Mouse (Mus musculus) kidney, postnatal 14 days (tissue): ENCODE results near the gene Methig1.
A peak's percentile ranks its signal among the peaks of the same experiment; 100 is the strongest.
"Not testable (repeated sequence)": the region's sequence is repeated elsewhere in the genome, so short reads cannot be mapped to it uniquely, and the experiment has no call there.

Experiments
- DNase-seq: peaks from one replicate; pipeline ENCODE4 v3.0.0; 2022; ENCODE audit warnings: mixed read lengths

Gene Methig1

GRCm38 (mm10) chr15:100341314-100341980 is 11.5 kb upstream of the Methig1 start:
- not testable (repeated sequence) for DNase-seq

GRCm38 (mm10) chr15:100345484-100345883 is 7.5 kb upstream of the Methig1 start:
- peak; percentile 35 for DNase-seq

GRCm38 (mm10) chr15:100346761-100347160 is 6.2 kb upstream of the Methig1 start:
- DNase-seq: peak; percentile 84

- peak; percentile 82 for DNase-seq
Measured at GRCm38 (mm10) chr15:100349496-100349895, 3.5 kb upstream of the Methig1 start.

- peak; percentile 47 for DNase-seq
Measured at GRCm38 (mm10) chr15:100351501-100352060, 1.4 kb upstream of the Methig1 start.

GRCm38 (mm10) chr15:100353399-100353798 is 450 bp downstream of the Methig1 start:
- DNase-seq: not testable (repeated sequence)

- no peak for DNase-seq
Measured at GRCm38 (mm10) chr15:100355876-100356275, 2.9 kb downstream of the Methig1 start.

GRCm38 (mm10) chr15:100364242-100364641 is 11.3 kb downstream of the Methig1 start, which contains the start of gene Higd1c:
Higd1c (plus strand) TSS chr15:100364542.
- no peak for DNase-seq

GRCm38 (mm10) chr15:100365967-100366366 is 13.0 kb downstream of the Methig1 start:
- DNase-seq: not testable (repeated sequence)

GRCm38 (mm10) chr15:100367119-100367518 is 14.2 kb downstream of the Methig1 start:
- no peak for DNase-seq

GRCm38 (mm10) chr15:100375066-100375465 is 22.1 kb downstream of the Methig1 start:
- peak; percentile 76 for DNase-seq

- DNase-seq: not testable (repeated sequence)
Measured at GRCm38 (mm10) chr15:100377847-100378505, 25.0 kb downstream of the Methig1 start.

- no peak for DNase-seq
Measured at GRCm38 (mm10) chr15:100379658-100380057, 26.7 kb downstream of the Methig1 start.

GRCm38 (mm10) chr15:100380104-100380503 is 27.2 kb downstream of the Methig1 start:
- no peak for DNase-seq

- no peak for DNase-seq
Measured at GRCm38 (mm10) chr15:100385705-100386104, 32.8 kb downstream of the Methig1 start.

GRCm38 (mm10) chr15:100387544-100388223 is 34.7 kb downstream of the Methig1 start:
- no peak for DNase-seq

GRCm38 (mm10) chr15:100388224-100388835 is 35.4 kb downstream of the Methig1 start:
- DNase-seq: no peak

- no peak for DNase-seq
Measured at GRCm38 (mm10) chr15:100388886-100389285, 35.9 kb downstream of the Methig1 start.

GRCm38 (mm10) chr15:100391066-100391465 is 38.1 kb downstream of the Methig1 start:
- DNase-seq: no peak

- DNase-seq: no peak
Measured at GRCm38 (mm10) chr15:100391599-100391998, 38.6 kb downstream of the Methig1 start.

GRCm38 (mm10) chr15:100393016-100393415 is 40.1 kb downstream of the Methig1 start:
- no peak for DNase-seq

GRCm38 (mm10) chr15:100395561-100395960 is 42.6 kb downstream of the Methig1 start:
- no peak for DNase-seq
